Mouse (Mus musculus): Measurements from ENCODE around the gene Klf1. TPM values are rescaled to one million over a fixed set of nuclear protein-coding genes. Genes with fewer than 3 reads are reported as not detected.
A peak's percentile ranks its signal among the peaks of the same experiment; 100 is the strongest.

Gene Klf1
- polyA plus RNA-seq, 1 experiment from 2014 or later = 0.39 TPM

DNA sequence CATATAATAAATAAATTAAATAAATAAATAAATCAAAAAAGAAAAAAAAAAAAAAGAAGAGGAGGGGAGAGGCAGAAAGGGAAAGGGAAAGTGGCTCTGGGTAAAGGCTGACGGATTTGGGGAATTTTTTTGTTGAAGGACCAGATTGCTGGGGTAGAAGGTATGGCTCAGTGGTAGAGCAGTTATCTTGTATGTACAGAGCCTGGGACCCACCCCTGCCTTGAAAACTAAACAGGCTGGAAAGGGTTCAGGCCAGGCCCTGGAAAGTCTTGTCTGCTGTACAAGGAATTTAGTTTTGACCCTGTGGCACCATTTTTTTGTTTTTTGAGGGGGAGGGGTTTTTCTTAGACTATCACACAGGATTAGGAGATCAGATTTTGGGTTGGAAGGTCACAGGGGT lies 22.8 kb upstream of the Klf1 start:
- H3K4me3 ChIP-seq (ENCODE audit: low read length) = no peak overlapping the region
- no peak for ATAC-seq
- no peaks in the 10 kb centered on the region for H3K36me3 ChIP-seq (ENCODE audit: control insufficient read depth, insufficient read depth, low read length)
- WGBS = 100% methylated on average over 1 of the region's 1 CpGs
- H3K9ac ChIP-seq (ENCODE audit: low read depth, low read length) = no peak overlapping the region
- H3K4me2 ChIP-seq (ENCODE audit: low read length) = no peak overlapping the region
- H3K4me1 ChIP-seq (ENCODE audit: control insufficient read depth, insufficient read depth, low read depth, low read length) = no peaks in the 10 kb centered on the region
- H3K27ac ChIP-seq (ENCODE audit: low read depth, low read length) = no peak overlapping the region
- H3K9me3 ChIP-seq (ENCODE audit: control insufficient read depth, low read length) = no peaks in the 10 kb centered on the region
- no peaks in the 10 kb centered on the region for H3K27me3 ChIP-seq (replicated peaks; ENCODE audit: control insufficient read depth, insufficient read depth, low read length)

DNA sequence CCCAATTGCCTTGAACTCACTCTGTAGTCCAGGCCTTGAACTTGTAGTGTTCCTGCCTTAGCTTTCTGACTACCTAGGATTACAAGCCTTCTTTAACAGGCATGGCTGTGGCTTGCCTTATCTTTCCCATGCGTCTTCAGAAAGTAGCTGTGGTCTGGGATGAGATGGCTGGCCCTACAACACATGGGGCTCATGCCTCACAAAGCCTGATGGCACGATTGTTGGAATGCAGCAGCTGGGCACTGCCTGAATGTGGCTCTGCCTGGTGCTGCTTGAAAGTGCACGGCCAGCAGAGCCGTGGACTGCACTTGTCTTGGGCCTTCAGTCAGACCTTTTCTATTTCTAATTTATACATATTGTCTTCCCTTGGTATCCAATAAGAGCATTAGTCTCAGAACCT lies 17.0 kb upstream of the Klf1 start:
- no peak overlapping the region for H3K4me2 ChIP-seq (ENCODE audit: low read length)
- no peak overlapping the region for H3K4me3 ChIP-seq (ENCODE audit: low read length)
- whole genome bisulfite sequencing = 93% methylated on average over 4 of the region's 4 CpGs
- no peak for ATAC-seq
- H3K4me1 ChIP-seq (ENCODE audit: control insufficient read depth, insufficient read depth, low read depth, low read length) = no peaks in the 10 kb centered on the region
- peaks cover 12% of the 10 kb centered on the region for H3K36me3 ChIP-seq (ENCODE audit: control insufficient read depth, insufficient read depth, low read length)
- H3K27ac ChIP-seq (ENCODE audit: low read depth, low read length) = no peak overlapping the region
- no peaks in the 10 kb centered on the region for H3K9me3 ChIP-seq (ENCODE audit: control insufficient read depth, low read length)
- H3K27me3 ChIP-seq (replicated peaks; ENCODE audit: control insufficient read depth, insufficient read depth, low read length) = no peaks in the 10 kb centered on the region
- H3K9ac ChIP-seq (ENCODE audit: low read depth, low read length) = no peak overlapping the region

DNA sequence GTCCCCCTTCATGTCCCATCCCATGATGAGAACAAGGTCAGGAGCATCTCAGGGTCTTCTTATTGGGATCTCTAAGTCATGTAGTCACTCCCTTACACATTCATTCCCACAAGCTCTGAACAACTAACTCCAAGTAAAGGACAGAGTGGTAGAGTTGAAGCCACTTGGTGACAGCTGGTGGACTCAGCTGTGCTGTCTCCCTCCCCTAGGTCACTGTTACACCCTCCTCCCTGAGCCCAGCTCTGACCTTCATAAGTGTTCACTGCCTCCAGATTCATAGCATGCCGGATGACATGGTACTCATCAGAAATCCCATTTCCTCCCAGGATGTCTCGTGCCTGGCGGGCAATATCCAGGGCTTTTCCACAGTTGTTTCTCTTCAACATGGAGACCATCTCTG lies 13.4 kb upstream of the Klf1 start:
- no peak for ATAC-seq
- peaks cover 6% of the 10 kb centered on the region for H3K4me1 ChIP-seq (ENCODE audit: control insufficient read depth, insufficient read depth, low read depth, low read length)
- H3K4me2 ChIP-seq (ENCODE audit: low read length) = no peak overlapping the region
- H3K9ac ChIP-seq (ENCODE audit: low read depth, low read length) = no peak overlapping the region
- peaks cover 12% of the 10 kb centered on the region for H3K36me3 ChIP-seq (ENCODE audit: control insufficient read depth, insufficient read depth, low read length)
- H3K27ac ChIP-seq (ENCODE audit: low read depth, low read length) = no peak overlapping the region
- H3K9me3 ChIP-seq (ENCODE audit: control insufficient read depth, low read length) = no peaks in the 10 kb centered on the region
- no peaks in the 10 kb centered on the region for H3K27me3 ChIP-seq (replicated peaks; ENCODE audit: control insufficient read depth, insufficient read depth, low read length)
- WGBS = 95% methylated on average over 3 of the region's 3 CpGs
- H3K4me3 ChIP-seq (ENCODE audit: low read length) = no peak overlapping the region

DNA sequence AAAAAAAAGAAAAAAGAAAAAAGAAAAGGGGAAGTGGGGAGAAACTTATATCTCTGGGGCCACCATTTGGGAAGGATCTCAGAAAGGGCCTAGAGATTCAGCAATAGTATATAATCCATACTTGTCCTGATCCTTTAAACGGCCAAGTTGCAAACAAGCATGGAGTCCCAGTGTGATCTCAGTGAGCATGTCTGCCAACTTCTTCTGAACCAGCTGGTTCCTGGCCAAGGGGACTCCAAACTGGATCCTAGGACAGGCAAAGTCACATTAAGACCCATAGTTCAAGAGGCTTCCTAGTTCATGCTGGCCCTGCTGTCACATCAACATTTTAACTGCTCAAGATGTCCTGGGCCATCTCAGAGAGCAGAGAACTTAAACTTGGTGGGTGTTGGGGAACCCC lies 12.6 kb upstream of the Klf1 start:
- Histone ChIP-seq H3K4me2 (ENCODE audit: low read length) (no peak overlapping the region), H3K9me3 (ENCODE audit: control insufficient read depth, low read length) (no peaks in the 10 kb centered on the region), H3K4me1 (ENCODE audit: control insufficient read depth, insufficient read depth, low read depth, low read length) (peaks cover 9% of the 10 kb centered on the region), H3K9ac (ENCODE audit: low read depth, low read length) (no peak overlapping the region), H3K27me3 (replicated peaks; ENCODE audit: control insufficient read depth, insufficient read depth, low read length) (no peaks in the 10 kb centered on the region), H3K27ac (ENCODE audit: low read depth, low read length) (no peak overlapping the region), H3K36me3 (ENCODE audit: control insufficient read depth, insufficient read depth, low read length) (peaks cover 12% of the 10 kb centered on the region), H3K4me3 (ENCODE audit: low read length) (no peak overlapping the region)
- 86% methylated on average over 1 of the region's 1 CpGs for WGBS
- ATAC-seq = no peak

DNA sequence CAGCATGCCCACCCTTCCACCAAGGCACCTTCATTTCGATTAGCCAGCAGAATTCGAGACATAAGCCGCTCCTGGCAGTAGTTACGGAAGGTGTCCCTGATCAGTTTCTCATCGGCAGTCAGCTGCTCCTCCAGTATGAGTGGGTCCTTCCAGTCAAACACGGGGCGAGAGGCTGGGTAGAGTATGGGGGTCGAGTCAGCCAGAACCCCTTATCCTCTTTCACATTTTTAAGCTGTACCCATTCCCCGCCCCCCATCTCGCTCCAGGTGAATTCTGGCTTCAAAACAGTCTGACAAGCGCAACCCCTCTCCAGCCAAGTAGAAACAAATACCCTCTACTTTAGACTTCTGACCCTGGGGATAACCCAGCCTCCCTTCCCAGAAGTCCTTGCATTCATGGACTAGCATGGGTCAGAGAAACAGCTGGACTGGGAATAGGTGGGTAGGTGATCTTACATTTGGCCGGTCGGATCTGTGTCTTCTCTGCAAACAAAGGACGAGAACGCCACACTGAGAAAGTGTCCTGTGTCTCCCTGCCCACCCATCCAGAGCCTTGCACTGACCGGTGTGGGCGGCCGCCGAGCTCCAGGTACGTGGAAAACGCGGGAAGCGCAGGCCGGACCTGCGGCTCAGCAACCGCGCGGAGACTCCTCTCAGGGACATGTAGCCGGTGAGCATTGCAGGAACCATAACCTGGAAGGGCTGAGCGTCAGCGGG lies 8.6 kb upstream of the Klf1 start:
- Histone ChIP-seq H3K27me3 (replicated peaks; ENCODE audit: control insufficient read depth, insufficient read depth, low read length) (no peaks in the 10 kb centered on the region), H3K4me1 (ENCODE audit: control insufficient read depth, insufficient read depth, low read depth, low read length) (peaks cover 12% of the 10 kb centered on the region), H3K4me3 (ENCODE audit: low read length) (peak overlapping the region; percentile 73), H3K9me3 (ENCODE audit: control insufficient read depth, low read length) (no peaks in the 10 kb centered on the region), H3K27ac (ENCODE audit: low read depth, low read length) (peak overlapping the region; percentile 65), H3K9ac (ENCODE audit: low read depth, low read length) (peak overlapping the region; percentile 79), H3K4me2 (ENCODE audit: low read length) (peak overlapping the region; percentile 69), H3K36me3 (ENCODE audit: control insufficient read depth, insufficient read depth, low read length) (peaks cover 4% of the 10 kb centered on the region)
- ATAC-seq = peak; percentile 63
- 12% methylated on average over 31 of the region's 31 CpGs for WGBS

DNA sequence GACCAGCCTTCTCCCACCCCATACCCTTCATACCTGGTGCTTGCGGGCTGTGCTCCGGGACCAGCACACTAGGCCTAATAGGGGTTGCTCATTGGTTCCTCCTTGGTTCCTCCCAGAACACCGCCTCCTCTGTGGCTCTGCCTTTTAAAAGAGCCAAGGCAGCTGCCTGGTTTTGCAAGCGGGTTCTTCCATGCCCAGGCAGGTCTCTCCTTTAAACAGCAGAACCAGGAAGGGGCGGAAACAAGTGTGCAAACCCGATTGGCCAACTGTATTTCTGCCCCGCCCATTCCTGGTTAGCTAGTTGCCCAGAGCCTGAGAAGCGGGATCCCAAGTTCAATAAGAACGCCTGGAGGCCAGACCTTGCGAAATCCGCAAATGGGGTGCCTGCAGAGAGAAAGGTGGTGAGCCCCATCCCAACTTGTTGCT lies 8.0 kb upstream of the Klf1 start, which contains the start of gene Gcdh:
Gene Gcdh, minus strand, starts transcription at position 213 of the 426 bp plus-strand sequence.
- under 1% methylated on average over 11 of the region's 11 CpGs for WGBS
- peak; percentile 99 for ATAC-seq
- H3K4me2 ChIP-seq (ENCODE audit: low read length) = peak within 1 kb of the TSS; percentile 69
- peak within 1 kb of the TSS; percentile 73 for H3K4me3 ChIP-seq (ENCODE audit: low read length)
- no peaks in the 10 kb centered on the region for H3K27me3 ChIP-seq (replicated peaks; ENCODE audit: control insufficient read depth, insufficient read depth, low read length)
- H3K4me1 ChIP-seq (ENCODE audit: control insufficient read depth, insufficient read depth, low read depth, low read length) = peaks cover 12% of the 10 kb centered on the region
- peak within 1 kb of the TSS; percentile 79 for H3K9ac ChIP-seq (ENCODE audit: low read depth, low read length)
- no peaks in the 10 kb centered on the region for H3K9me3 ChIP-seq (ENCODE audit: control insufficient read depth, low read length)
- no peaks in the 10 kb centered on the region for H3K36me3 ChIP-seq (ENCODE audit: control insufficient read depth, insufficient read depth, low read length)
- H3K27ac ChIP-seq (ENCODE audit: low read depth, low read length) = peak within 1 kb of the TSS; percentile 65

DNA sequence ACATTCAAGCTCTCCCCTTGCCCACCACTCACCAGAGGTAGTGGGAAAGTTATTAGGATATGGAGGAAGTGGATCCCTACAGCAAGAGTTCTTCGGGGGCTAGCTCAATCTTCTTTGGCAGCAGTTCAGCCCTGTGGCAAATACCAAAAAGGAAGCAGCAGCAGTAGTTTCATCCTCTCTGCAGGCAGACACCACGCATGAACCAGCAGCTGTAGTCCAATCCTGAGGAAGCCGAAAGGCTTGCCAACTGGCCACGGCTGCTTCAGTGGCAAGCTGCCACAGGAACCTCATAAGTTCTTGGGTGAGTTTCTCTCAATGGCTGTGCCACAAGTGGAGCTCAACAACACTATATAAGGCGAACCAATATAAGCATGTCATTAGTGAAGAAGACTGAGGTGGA lies 5.8 kb upstream of the Klf1 start:
- ATAC-seq = no peak
- H3K4me3 ChIP-seq (ENCODE audit: low read length) = no peak overlapping the region
- H3K9ac ChIP-seq (ENCODE audit: low read depth, low read length) = no peak overlapping the region
- H3K9me3 ChIP-seq (ENCODE audit: control insufficient read depth, low read length) = no peaks in the 10 kb centered on the region
- WGBS = 83% methylated on average over 5 of the region's 5 CpGs
- no peak overlapping the region for H3K4me2 ChIP-seq (ENCODE audit: low read length)
- H3K36me3 ChIP-seq (ENCODE audit: control insufficient read depth, insufficient read depth, low read length) = no peaks in the 10 kb centered on the region
- no peaks in the 10 kb centered on the region for H3K27me3 ChIP-seq (replicated peaks; ENCODE audit: control insufficient read depth, insufficient read depth, low read length)
- peaks cover 12% of the 10 kb centered on the region for H3K4me1 ChIP-seq (ENCODE audit: control insufficient read depth, insufficient read depth, low read depth, low read length)
- H3K27ac ChIP-seq (ENCODE audit: low read depth, low read length) = no peak overlapping the region

DNA sequence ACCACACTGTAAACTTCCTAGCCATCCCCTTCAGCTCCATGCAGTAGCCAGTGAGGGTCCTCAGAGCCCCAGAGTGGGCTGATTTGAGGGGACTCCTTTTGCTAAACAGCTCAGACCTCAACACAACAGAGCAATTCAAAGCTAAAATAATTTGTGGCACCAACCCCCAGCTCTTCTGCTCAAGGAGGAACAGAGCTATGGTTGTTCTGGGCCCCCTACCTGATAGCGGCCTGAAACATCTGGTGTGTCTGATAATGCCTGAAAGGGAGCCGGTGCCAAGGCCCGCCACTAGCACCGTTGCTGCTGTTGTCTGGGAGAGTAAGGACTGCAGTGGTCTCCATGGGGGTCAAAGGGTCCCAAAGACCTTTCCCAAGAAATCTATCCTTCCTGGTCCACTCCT lies 657 bp upstream of the Klf1 start:
- H3K4me3 ChIP-seq (ENCODE audit: low read length) = no peak overlapping the region
- H3K27me3 ChIP-seq (replicated peaks; ENCODE audit: control insufficient read depth, insufficient read depth, low read length) = 0 out of 2 replicates have a peak, but pooled peaks cover 5% of the 10 kb centered on the region
- H3K27ac ChIP-seq (ENCODE audit: low read depth, low read length) = no peak overlapping the region

DNA sequence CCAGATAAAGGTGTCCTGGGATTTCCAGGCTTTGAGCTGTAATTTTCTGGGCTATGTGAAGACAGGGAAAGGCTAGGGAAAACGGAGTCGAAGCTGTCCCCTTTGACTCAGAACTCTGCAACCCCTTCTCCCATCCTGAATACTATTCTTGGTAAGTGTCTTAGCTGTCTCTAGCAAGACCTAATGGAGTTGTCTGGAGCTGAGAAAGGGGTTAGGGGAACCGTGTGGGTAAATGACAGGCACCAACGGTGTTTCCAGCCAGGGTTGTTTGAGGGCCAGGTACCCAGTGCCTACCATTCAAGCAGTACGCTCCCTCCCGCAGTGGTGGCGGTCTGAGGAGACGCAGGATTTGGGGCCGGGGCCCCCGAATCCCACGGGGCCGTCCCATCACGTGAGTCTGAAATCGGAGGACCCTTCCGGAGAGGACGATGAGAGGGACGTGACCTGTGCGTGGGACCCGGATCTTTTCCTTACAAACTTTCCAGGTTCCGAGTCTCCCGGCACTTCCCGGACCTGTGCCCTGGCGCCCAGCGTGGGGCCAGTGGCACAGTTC lies 715 bp downstream of the Klf1 start:
- peak overlapping the region; percentile 98 for H3K4me2 ChIP-seq (ENCODE audit: low read length)
- H3K27ac ChIP-seq (ENCODE audit: low read depth, low read length) = no peak overlapping the region
- whole genome bisulfite sequencing = 8% methylated on average over 11 of the region's 24 CpGs
- peaks cover 10% of the 10 kb centered on the region for H3K4me1 ChIP-seq (ENCODE audit: control insufficient read depth, insufficient read depth, low read depth, low read length)
- H3K9me3 ChIP-seq (ENCODE audit: control insufficient read depth, low read length) = no peaks in the 10 kb centered on the region
- ATAC-seq = no peak
- H3K9ac ChIP-seq (ENCODE audit: low read depth, low read length) = peak overlapping the region; percentile 74
- H3K27me3 ChIP-seq (replicated peaks; ENCODE audit: control insufficient read depth, insufficient read depth, low read length) = 0 out of 2 replicates have a peak, but pooled peaks cover 5% of the 10 kb centered on the region
- H3K4me3 ChIP-seq (ENCODE audit: low read length) = peak overlapping the region; percentile 54
- no peaks in the 10 kb centered on the region for H3K36me3 ChIP-seq (ENCODE audit: control insufficient read depth, insufficient read depth, low read length)

More for the DNA sequence above, 657 bp upstream of the Klf1 start:
- Histone ChIP-seq H3K4me1 (ENCODE audit: control insufficient read depth, insufficient read depth, low read depth, low read length) (peaks cover 10% of the 10 kb centered on the region), H3K36me3 (ENCODE audit: control insufficient read depth, insufficient read depth, low read length) (no peaks in the 10 kb centered on the region), H3K9me3 (ENCODE audit: control insufficient read depth, low read length) (no peaks in the 10 kb centered on the region), H3K4me2 (ENCODE audit: low read length) (no peak overlapping the region), H3K9ac (ENCODE audit: low read depth, low read length) (no peak overlapping the region)
- ATAC-seq = no peak
- 81% methylated on average over 4 of the region's 4 CpGs for WGBS

Data from hindbrain, embryonic 16.5 days (tissue).